ENCODE assay signal across 8 mouse cellular contexts in the genomic region with DNA sequence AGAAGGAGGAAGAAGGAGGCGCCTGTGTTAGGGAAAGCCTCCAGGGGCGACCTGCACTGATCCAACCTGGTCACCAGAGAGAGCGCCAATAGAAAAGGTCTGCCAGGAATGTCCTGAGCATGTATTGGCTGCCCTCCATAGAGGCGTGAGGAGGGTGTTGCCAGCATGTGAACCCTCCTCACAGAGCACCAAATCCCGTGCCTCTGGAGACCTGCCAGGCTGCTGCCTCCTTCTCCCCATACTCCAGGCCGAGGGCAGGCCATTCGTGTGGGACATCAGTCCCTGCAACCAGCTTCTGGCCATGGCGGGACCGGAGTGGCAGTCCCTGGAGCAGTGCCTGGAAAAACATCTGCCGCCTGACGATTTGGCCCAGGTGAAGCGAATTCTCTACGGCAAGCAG. TPM values are rescaled to one million over a fixed set of nuclear protein-coding genes. Genes with fewer than 3 reads are reported as not detected.
DNase-seq lines count a peak whose midpoint lies in the region; ATAC-seq and TF ChIP-seq lines count a peak whose summit lies in the region.

No protein-coding gene starts in this region.

- H3K27ac ChIP-seq in embryonic facial prominence, embryonic 15.5 days (replicated peaks) = no peak overlapping the region
- peak overlapping the region; percentile 11 for H3K27ac ChIP-seq in kidney, adult 2 months (ENCODE audit: insufficient read depth, low read depth, low read length)
- no peak overlapping the region for H3K27ac ChIP-seq in layer of hippocampus, adult 2 months

- peak; percentile 33 to 35 for DNase-seq in right cerebral cortex, postnatal 10 days (ENCODE audit: low spot score in 2 of 2)
- no peak for DNase-seq in right cerebral cortex, adult 18-20 months
- DNase-seq in kidney, adult 2 months = peak; percentile 96
- peak; percentile 19 for DNase-seq in lung, adult 2 months
- no peak for DNase-seq in embryo, embryonic 9.5 days (ENCODE audit: extremely low spot score)
- no peak for DNase-seq in frontal cortex, postnatal 25 days (ENCODE audit: low spot score in 2 of 2)
- DNase-seq in layer of hippocampus, adult 2 months (ENCODE audit: low spot score in 2 of 2) = no peak

- TF ChIP-seq CTCF in kidney, adult 2 months (conservative IDR thresholded peaks at IDR 0.05; ENCODE audit: insufficient read depth, insufficient read length, low read depth, low read length) = 0 out of 2 replicates have a peak, but pooled peaks have one; percentile 19
- no peak for TF ChIP-seq CTCF in lung, adult 2 months (IDR thresholded peaks at IDR 0.05; ENCODE audit: insufficient read depth, low read length)
- TF ChIP-seq CTCF in layer of hippocampus, adult 2 months (conservative IDR thresholded peaks at IDR 0.05) = no peak

- no peaks in the 10 kb centered on the region for H3K36me3 ChIP-seq in embryonic facial prominence, embryonic 15.5 days
- H3K36me3 ChIP-seq in kidney, adult 2 months (ENCODE audit: control insufficient read depth, insufficient read depth, low read length) = no peaks in the 10 kb centered on the region

- WGBS in embryonic facial prominence, embryonic 15.5 days = 42% methylated on average over 13 of the region's 13 CpGs
- 40% methylated on average over 13 of the region's 13 CpGs for WGBS in kidney, adult 2 months
- WGBS in lung, adult 2 months = 48% methylated on average over 13 of the region's 13 CpGs

- H3K4me2 ChIP-seq in embryonic facial prominence, embryonic 15.5 days (replicated peaks) = peak overlapping the region; percentile 24; the same call in 1 of the 2 replicates

- no peak overlapping the region for H3K9ac ChIP-seq in embryonic facial prominence, embryonic 15.5 days

- H3K4me1 ChIP-seq in embryonic facial prominence, embryonic 15.5 days = peaks cover 4% of the 10 kb centered on the region; the same call in 1 of the 2 replicates
- H3K4me1 ChIP-seq in kidney, adult 2 months (ENCODE audit: control insufficient read depth, insufficient read depth, low read length) = peaks cover 13% of the 10 kb centered on the region; the same call in 1 of the 2 replicates
- H3K4me1 ChIP-seq in lung, adult 2 months (ENCODE audit: control insufficient read depth, insufficient read depth, low read length) = no peaks in the 10 kb centered on the region

- ATAC-seq in embryonic facial prominence, embryonic 15.5 days (ENCODE audit: insufficient number of reproducible peaks, low FRiP score, low TSS enrichment, low read depth) = peak; percentile 63; the same call in 1 of the 2 replicates

- no peaks in the 10 kb centered on the region for H3K9me3 ChIP-seq in embryonic facial prominence, embryonic 15.5 days (replicated peaks)

- no peaks in the 10 kb centered on the region for H3K27me3 ChIP-seq in embryonic facial prominence, embryonic 15.5 days
- no peaks in the 10 kb centered on the region for H3K27me3 ChIP-seq in kidney, adult 2 months (replicated peaks; ENCODE audit: control insufficient read depth, insufficient read depth, low read length)

- TF ChIP-seq POLR2A in kidney, adult 2 months (IDR thresholded peaks at IDR 0.05; ENCODE audit: low read depth, low read length) = peak; percentile 63
- no peak for TF ChIP-seq POLR2A in lung, adult 2 months (IDR thresholded peaks at IDR 0.05; ENCODE audit: borderline replicate concordance, extremely low read depth, low read depth, low read length)

- H3K4me3 ChIP-seq in embryonic facial prominence, embryonic 15.5 days (replicated peaks) = 0 out of 2 replicates have a peak overlapping the region, but pooled peaks have one; percentile 7
- peak overlapping the region; percentile 41 for H3K4me3 ChIP-seq in kidney, adult 2 months (ENCODE audit: insufficient read depth, low read depth, low read length)
- H3K4me3 ChIP-seq in lung, adult 2 months (replicated peaks; ENCODE audit: extremely low read depth, low read depth, low read length) = no peak overlapping the region
- no peak overlapping the region for H3K4me3 ChIP-seq in layer of hippocampus, adult 2 months

RNA-seq across cellular contexts. Expression of a gene that starts 5.8 kb away (rescaled TPM):
- 2.2 and 2.6 TPM in 2 replicates for polyA plus RNA-seq in embryonic facial prominence, embryonic 15.5 days (2015; fragmentation: Nextera tagmentation; extraction: Ambion mirVana)
- 58.4 and 58.5 TPM in 2 replicates for polyA plus RNA-seq in kidney, adult 2 months (2012; rRNA removed)
- 0.35 and 0.59 TPM in 2 replicates for polyA plus RNA-seq in lung, adult 2 months (2012; rRNA removed)
- under 1 TPM in 1 of 2 experiments, not detected in 1; 0.31 TPM for total RNA-seq in layer of hippocampus, adult 2 months (2021)

Comparison
In these comparisons a context has a peak if more than half of its experiments do, and no peak if none do; other contexts are left out.
1. DNase-seq: peak in right cerebral cortex, postnatal 10 days (2 of 2), kidney, adult 2 months (single experiment) and lung, adult 2 months (single experiment); none in right cerebral cortex, adult 18-20 months (single experiment), embryo, embryonic 9.5 days (single experiment), frontal cortex, postnatal 25 days (0 of 2) and layer of hippocampus, adult 2 months (0 of 2).
2. H3K4me3 ChIP-seq: peak in embryonic facial prominence, embryonic 15.5 days (single experiment) and kidney, adult 2 months (single experiment); none in lung, adult 2 months (single experiment) and layer of hippocampus, adult 2 months (single experiment).
3. RNA of a gene that starts 5.8 kb away (polyA plus RNA-seq): 58.4 to 58.5 TPM in kidney, adult 2 months; 2.2 to 2.6 TPM in embryonic facial prominence, embryonic 15.5 days and 0.35 to 0.59 TPM in lung, adult 2 months; every median in the first group is over 10 times any median in the second.